In the genomic region with DNA sequence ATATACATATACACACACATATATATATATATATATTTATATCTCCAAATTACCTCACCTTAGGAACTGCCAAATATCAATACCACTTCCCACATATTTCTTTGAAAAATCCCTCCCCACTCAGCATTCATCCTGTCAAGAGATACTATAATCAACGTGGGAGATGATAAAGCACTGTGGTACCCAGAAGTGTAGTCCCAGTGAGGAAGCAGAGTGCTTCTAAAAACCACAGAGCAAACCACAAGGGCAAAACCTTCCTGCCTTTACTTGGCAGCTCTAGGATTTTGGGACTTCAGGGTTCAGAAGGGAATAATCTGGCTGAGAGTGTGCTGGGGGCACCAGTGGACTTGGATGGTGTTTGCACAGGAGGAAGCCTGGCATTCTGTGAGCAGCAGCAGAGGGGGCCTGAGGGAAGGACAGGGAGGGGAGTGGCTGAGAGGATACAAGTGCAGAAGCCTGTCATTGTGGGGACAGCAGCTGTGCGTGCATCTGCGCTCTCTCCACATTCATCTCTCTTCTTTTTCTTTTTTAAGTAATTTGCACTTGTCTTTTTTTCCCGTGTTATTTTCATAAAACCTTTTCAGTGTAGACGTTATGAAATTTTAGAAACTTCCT, we compare ENCODE assay signal across 14 mouse cellular contexts. TPM values are rescaled to one million over a fixed set of nuclear protein-coding genes. Genes with fewer than 3 reads are reported as not detected.
"Had no signal": no experiment of that assay in that cellular context is flagged by ENCODE, and none has a peak within 500 bp of the region (broad histone marks: within the 10 kb centered on the region; RNA-seq: fewer than 3 reads in every experiment).

No protein-coding gene starts in this region.

- DNase-seq: kidney, adult 11 months; kidney, adult 9 months; kidney, postnatal 4 days; lung, embryonic 14.5 days; lung, postnatal 10 days; lung, postnatal 4 days; right cerebral cortex, adult 18-20 months; right cerebral cortex, postnatal 4 days; spleen, adult 18-20 months had no signal

- ATAC-seq: inflammation-experienced regulatory T-cells, adult 6 months; liver, embryonic 12.5 days had no signal

RNA-seq across cellular contexts. Expression of a gene that starts 24.1 kb away (rescaled TPM):
- total RNA-seq: layer of hippocampus, adult 8-10 months; layer of hippocampus, postnatal 14 days; megakaryocyte-erythroid progenitor cell, adult 5-6 weeks had no signal
